ENCODE assay signal across 8 mouse cellular contexts in genomic region chr10:117379908-117380307, GRCm38 (mm10). TPM values are rescaled to one million over a fixed set of nuclear protein-coding genes. Genes with fewer than 3 reads are reported as not detected.
DNase-seq lines count a peak whose midpoint lies in the region; ATAC-seq and TF ChIP-seq lines count a peak whose summit lies in the region.

Cpsf6 (minus strand) TSS chr10:117380015.

- DNase-seq in testis, postnatal 14 days (ENCODE audit: low spot score) = no peak
- no peak for DNase-seq in embryonic facial prominence, embryonic 14.5 days (ENCODE audit: low spot score)
- no peak for DNase-seq in left cerebral cortex, postnatal 25 days (ENCODE audit: low spot score in 2 of 2)
- DNase-seq in urinary bladder, postnatal 14 days (ENCODE audit: low spot score) = no peak
- no peak for DNase-seq in spleen, adult 12 weeks (ENCODE audit: low spot score)

- intact Hi-C loops in left cerebral cortex, postnatal 25 days (cut with DNase I) = loop anchor here (5.0 kb wide), 3 partner anchors 57 to 297 kb away; partner anchors contain the start of gene Yeats4

- WGBS in embryonic facial prominence, embryonic 14.5 days = 83% methylated on average over 6 of the region's 6 CpGs
- 83% methylated on average over 6 of the region's 6 CpGs for WGBS in heart, embryonic 14.5 days

- no peak within 1 kb of the TSS for H3K4me3 ChIP-seq in testis, adult 2 months (ENCODE audit: control insufficient read depth, low read depth, low read length)
- H3K4me3 ChIP-seq in embryonic facial prominence, embryonic 14.5 days (ENCODE audit: low read depth, low read length) = no peak within 1 kb of the TSS
- H3K4me3 ChIP-seq in heart, embryonic 14.5 days (ENCODE audit: control insufficient read depth in 1 of 2, insufficient read depth in 1 of 2, low read depth in 1 of 2, low read length in 2 of 2) = no peak within 1 kb of the TSS

- peaks cover 5% of the 10 kb centered on the region for H3K4me1 ChIP-seq in testis, adult 2 months (ENCODE audit: control insufficient read depth, insufficient read depth, low read length)
- peaks cover 10% of the 10 kb centered on the region for H3K4me1 ChIP-seq in embryonic facial prominence, embryonic 14.5 days (ENCODE audit: control insufficient read depth, insufficient read depth, low read length)
- peaks cover 0 to 7% of the 10 kb centered on the region in 2 experiments; a peak in 3 of 4 replicates for H3K4me1 ChIP-seq in heart, embryonic 14.5 days (ENCODE audit: control insufficient read depth in 2 of 2, insufficient read depth in 2 of 2, low read length in 2 of 2)

- H3K4me2 ChIP-seq in embryonic facial prominence, embryonic 14.5 days (ENCODE audit: low read depth, low read length) = no peak within 1 kb of the TSS
- no peak within 1 kb of the TSS for H3K4me2 ChIP-seq in heart, embryonic 14.5 days (ENCODE audit: low read length)

- ATAC-seq in embryonic facial prominence, embryonic 14.5 days (ENCODE audit: low read depth) = no peak
- ATAC-seq in heart, embryonic 14.5 days (ENCODE audit: insufficient number of reproducible peaks, insufficient read depth, low FRiP score, low read depth) = no peak
- no peak for ATAC-seq in monocyte, adult 5-6 weeks (replicated peaks; ENCODE audit: insufficient number of reproducible peaks, low FRiP score, low TSS enrichment, poor library complexity, severe bottlenecking)

- no peaks in the 10 kb centered on the region for H3K9me3 ChIP-seq in embryonic facial prominence, embryonic 14.5 days (ENCODE audit: control insufficient read depth, low read length)
- H3K9me3 ChIP-seq in heart, embryonic 14.5 days (ENCODE audit: control insufficient read depth, low read length) = no peaks in the 10 kb centered on the region

- no peaks in the 10 kb centered on the region for H3K36me3 ChIP-seq in testis, adult 2 months (ENCODE audit: control insufficient read depth, insufficient read depth, low read length)
- H3K36me3 ChIP-seq in embryonic facial prominence, embryonic 14.5 days (ENCODE audit: control insufficient read depth, insufficient read depth, low read length) = no peaks in the 10 kb centered on the region
- H3K36me3 ChIP-seq in heart, embryonic 14.5 days (ENCODE audit: control insufficient read depth, insufficient read depth, low read length) = no peaks in the 10 kb centered on the region

- H3K27me3 ChIP-seq in testis, adult 2 months (ENCODE audit: control insufficient read depth, insufficient read depth, low read length) = no peaks in the 10 kb centered on the region
- H3K27me3 ChIP-seq in embryonic facial prominence, embryonic 14.5 days (replicated peaks; ENCODE audit: control insufficient read depth, insufficient read depth, low read length) = no peaks in the 10 kb centered on the region
- no peaks in the 10 kb centered on the region for H3K27me3 ChIP-seq in heart, embryonic 14.5 days (ENCODE audit: control insufficient read depth, insufficient read depth, low read length)

- no peak for TF ChIP-seq POLR2A in testis, adult 2 months (IDR thresholded peaks at IDR 0.05; ENCODE audit: control insufficient read depth, low read depth, low read length)

- no peak within 1 kb of the TSS for H3K9ac ChIP-seq in embryonic facial prominence, embryonic 14.5 days (ENCODE audit: low read depth, low read length)
- no peak within 1 kb of the TSS for H3K9ac ChIP-seq in heart, embryonic 14.5 days (ENCODE audit: low read length)

- no peak for TF ChIP-seq CTCF in testis, adult 2 months (IDR thresholded peaks at IDR 0.05; ENCODE audit: control insufficient read depth, insufficient read depth, insufficient replicate concordance, low read depth, low read length)

- H3K27ac ChIP-seq in testis, adult 2 months (ENCODE audit: control insufficient read depth, insufficient read depth, low read depth, low read length) = no peak within 1 kb of the TSS
- no peak within 1 kb of the TSS for H3K27ac ChIP-seq in embryonic facial prominence, embryonic 14.5 days (replicated peaks; ENCODE audit: low read depth, low read length)
- H3K27ac ChIP-seq in heart, embryonic 14.5 days (replicated peaks in 1 of 2; ENCODE audit: control insufficient read depth in 1 of 2, insufficient read depth in 1 of 2, low read depth in 2 of 2, low read length in 2 of 2) = no peak within 1 kb of the TSS

RNA-seq across cellular contexts. Expression of gene Cpsf6, which starts in this region (rescaled TPM):
- 23.6 and 26.7 TPM in 2 replicates for polyA plus RNA-seq in testis, adult 2 months (2012; rRNA removed)
- 125 and 146 TPM in 2 replicates for polyA plus RNA-seq in embryonic facial prominence, embryonic 14.5 days (2014; fragmentation: Nextera tagmentation; extraction: Ambion mirVana)
- polyA plus RNA-seq in heart, embryonic 14.5 days (2014; fragmentation: Nextera tagmentation; extraction: Ambion mirVana) = 93.0 and 101 TPM in 2 replicates
- total RNA-seq in left cerebral cortex, postnatal 25 days (2021) = 100 to 1,000 TPM; 106 to 109 TPM
- 73.2 to 128 TPM (median 73.7 TPM) in 3 replicates for total RNA-seq in monocyte, adult 5-6 weeks (2017)
